Comparison of ENCODE assay signal across 15 mouse cellular contexts in the genomic region with DNA sequence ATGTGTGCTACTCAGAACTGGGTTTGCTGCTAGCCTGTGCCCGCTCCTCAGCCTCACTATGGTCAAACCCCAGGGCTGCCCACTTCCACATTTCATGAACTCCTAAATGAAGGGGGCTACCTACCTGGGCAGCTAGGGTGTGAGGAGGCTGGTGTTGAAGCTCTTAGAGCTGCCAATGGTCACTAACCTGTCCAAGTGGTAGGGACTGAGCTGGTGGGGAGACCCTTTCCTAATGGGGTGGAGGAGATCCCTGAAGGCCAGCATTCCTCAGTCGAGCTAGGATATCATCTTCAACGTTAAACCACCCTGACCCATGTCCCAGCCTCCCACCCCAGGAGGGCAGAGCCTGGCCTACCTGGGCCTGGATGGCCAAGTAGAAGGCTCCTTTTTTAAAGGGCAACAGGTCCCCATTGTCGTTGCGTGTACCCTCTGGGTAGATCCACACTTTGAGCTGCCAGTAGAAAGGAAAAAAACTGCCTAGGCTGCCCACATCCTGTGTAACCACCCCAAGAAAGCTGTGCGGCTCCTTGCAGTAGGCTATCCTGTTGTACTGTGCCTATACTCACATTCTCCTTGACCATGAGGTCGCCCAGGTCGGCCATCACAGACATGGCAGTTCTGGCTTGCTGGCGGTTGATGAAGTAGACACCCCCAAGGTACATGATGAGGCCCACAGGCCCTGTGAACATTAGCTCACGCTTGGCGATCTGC. TPM values are rescaled to one million over a fixed set of nuclear protein-coding genes. Genes with fewer than 3 reads are reported as not detected.
DNase-seq lines count a peak whose midpoint lies in the region; ATAC-seq lines count a peak whose summit lies in the region.
"Had no signal": no experiment of that assay in that cellular context is flagged by ENCODE, and none has a peak within 500 bp of the region (broad histone marks: within the 10 kb centered on the region; RNA-seq: fewer than 3 reads in every experiment).

No protein-coding gene starts in this region.

- 0 out of 2 replicates have a peak, but pooled peaks have one; percentile 41 for ATAC-seq in limb, embryonic 15.5 days (ENCODE audit: insufficient number of reproducible peaks, low FRiP score, low TSS enrichment, low read depth)
- ATAC-seq in intestine, embryonic 16.5 days, result no peak
- no peak for ATAC-seq in stomach, embryonic 14.5 days (ENCODE audit: insufficient number of reproducible peaks, insufficient read depth, low FRiP score, low read depth)
- ATAC-seq: activated CD4-positive, CD25-positive, alpha-beta regulatory T cell, adult 4 months had no signal

- peak; percentile 7 for DNase-seq in adrenal gland, postnatal 14 days
- no peak for DNase-seq in adrenal gland, adult 8-10 months
- DNase-seq in limb, embryonic 10.5 days (ENCODE audit: low spot score), result no peak
- DNase-seq in left cerebral cortex, adult 9 months (ENCODE audit: low spot score in 2 of 2), result no peak
- no peak for DNase-seq in left cerebral cortex, postnatal 4 days

- H3K4me3 ChIP-seq in limb, embryonic 15.5 days, result no peak overlapping the region
- H3K4me3 ChIP-seq in limb, embryonic 10.5 days, result no peak overlapping the region
- H3K4me3 ChIP-seq in intestine, embryonic 16.5 days (ENCODE audit: low read length), result no peak overlapping the region
- H3K4me3 ChIP-seq in stomach, embryonic 14.5 days (ENCODE audit: low read depth, low read length), result no peak overlapping the region
- H3K4me3 ChIP-seq: embryonic facial prominence, embryonic 15.5 days; hindbrain, embryonic 10.5 days had no signal

- intact Hi-C loops in left cerebral cortex, postnatal 4 days (cut with DNase I), result no loop called here

- H3K9ac ChIP-seq in limb, embryonic 15.5 days, result no peak overlapping the region
- H3K9ac ChIP-seq in intestine, embryonic 16.5 days (ENCODE audit: low read depth, low read length), result peak overlapping the region; percentile 2; the same call in 1 of the 2 replicates
- H3K9ac ChIP-seq in stomach, embryonic 14.5 days (replicated peaks; ENCODE audit: low read depth, low read length), result no peak overlapping the region
- H3K9ac ChIP-seq: embryonic facial prominence, embryonic 15.5 days had no signal

- 82% methylated on average over 11 of the region's 11 CpGs for WGBS in limb, embryonic 15.5 days
- 87% methylated on average over 11 of the region's 11 CpGs for WGBS in limb, embryonic 10.5 days
- WGBS in intestine, embryonic 16.5 days, result 80% methylated on average over 11 of the region's 11 CpGs
- 76% methylated on average over 11 of the region's 11 CpGs for WGBS in stomach, embryonic 14.5 days

- 0 out of 2 replicates have a peak, but pooled peaks cover 7% of the 10 kb centered on the region for H3K4me1 ChIP-seq in limb, embryonic 15.5 days
- H3K4me1 ChIP-seq in limb, embryonic 10.5 days, result peaks cover 6% of the 10 kb centered on the region; the same call in 1 of the 2 replicates
- peaks cover 23% of the 10 kb centered on the region for H3K4me1 ChIP-seq in intestine, embryonic 16.5 days (ENCODE audit: control insufficient read depth, insufficient read depth, low read length)
- H3K4me1 ChIP-seq in stomach, embryonic 14.5 days (ENCODE audit: control insufficient read depth, insufficient read depth, low read length), result no peaks in the 10 kb centered on the region

- peaks cover 46% of the 10 kb centered on the region for H3K36me3 ChIP-seq in limb, embryonic 15.5 days
- peaks cover 14% of the 10 kb centered on the region for H3K36me3 ChIP-seq in limb, embryonic 10.5 days
- 0 out of 2 replicates have a peak, but pooled peaks cover 9% of the 10 kb centered on the region for H3K36me3 ChIP-seq in intestine, embryonic 16.5 days (ENCODE audit: control insufficient read depth, insufficient read depth, low read length)
- peaks cover 24% of the 10 kb centered on the region; the same call in 1 of the 2 replicates for H3K36me3 ChIP-seq in stomach, embryonic 14.5 days (ENCODE audit: control insufficient read depth, insufficient read depth, low read length)
- H3K36me3 ChIP-seq: hindbrain, embryonic 10.5 days had no signal

- no peaks in the 10 kb centered on the region for H3K27me3 ChIP-seq in limb, embryonic 15.5 days
- H3K27me3 ChIP-seq in limb, embryonic 10.5 days (ENCODE audit: low read depth, poor library complexity, severe bottlenecking), result no peaks in the 10 kb centered on the region
- no peaks in the 10 kb centered on the region for H3K27me3 ChIP-seq in intestine, embryonic 16.5 days (replicated peaks; ENCODE audit: control insufficient read depth, insufficient read depth, low read length)
- no peaks in the 10 kb centered on the region for H3K27me3 ChIP-seq in stomach, embryonic 14.5 days (ENCODE audit: control insufficient read depth, insufficient read depth, low read length)
- H3K27me3 ChIP-seq: embryonic facial prominence, embryonic 15.5 days had no signal

- H3K27ac ChIP-seq in limb, embryonic 15.5 days, result no peak overlapping the region
- no peak overlapping the region for H3K27ac ChIP-seq in limb, embryonic 10.5 days
- peak overlapping the region; percentile 81 for H3K27ac ChIP-seq in intestine, embryonic 16.5 days (ENCODE audit: low read length)
- peak overlapping the region; percentile 39; the same call in 1 of the 2 replicates for H3K27ac ChIP-seq in stomach, embryonic 14.5 days (ENCODE audit: low read length)
- H3K27ac ChIP-seq: embryonic facial prominence, embryonic 15.5 days; hindbrain, embryonic 10.5 days had no signal

- H3K4me2 ChIP-seq in limb, embryonic 15.5 days, result no peak overlapping the region
- H3K4me2 ChIP-seq in intestine, embryonic 16.5 days (ENCODE audit: low read depth, low read length), result no peak overlapping the region
- no peak overlapping the region for H3K4me2 ChIP-seq in stomach, embryonic 14.5 days (replicated peaks; ENCODE audit: low read depth, low read length)
- H3K4me2 ChIP-seq: embryonic facial prominence, embryonic 15.5 days had no signal

- no peaks in the 10 kb centered on the region for H3K9me3 ChIP-seq in limb, embryonic 15.5 days
- H3K9me3 ChIP-seq in limb, embryonic 10.5 days (replicated peaks), result no peaks in the 10 kb centered on the region
- no peaks in the 10 kb centered on the region for H3K9me3 ChIP-seq in intestine, embryonic 16.5 days (ENCODE audit: control insufficient read depth, low read length)
- no peaks in the 10 kb centered on the region for H3K9me3 ChIP-seq in stomach, embryonic 14.5 days (ENCODE audit: control insufficient read depth, low read depth, low read length)
- H3K9me3 ChIP-seq: embryonic facial prominence, embryonic 15.5 days; G1E; hindbrain, embryonic 10.5 days had no signal

RNA-seq across cellular contexts. Expression of a gene that starts 8.3 kb away (rescaled TPM):
- total RNA-seq in adrenal gland, postnatal 14 days (2021), result 271 and 405 TPM in 2 replicates
- total RNA-seq in adrenal gland, adult 8-10 months (2022), result 100 to 1,000 TPM in 3 of 4 experiments, 10 to 100 TPM in 1; 86.0 to 354 (median 247) TPM
- polyA plus RNA-seq in limb, embryonic 15.5 days (2015; fragmentation: Nextera tagmentation; extraction: Ambion mirVana), result 31.5 and 36.3 TPM in 2 replicates
- polyA plus RNA-seq in limb, embryonic 10.5 days (2016; fragmentation: Nextera tagmentation; extraction: Ambion mirVana), result 13.2 and 14.5 TPM in 2 replicates
- polyA plus RNA-seq in intestine, embryonic 16.5 days (2015; fragmentation: Nextera tagmentation; extraction: Ambion mirVana), result 113 and 116 TPM in 2 replicates
- polyA plus RNA-seq in stomach, embryonic 14.5 days (2014; fragmentation: Nextera tagmentation; extraction: Ambion mirVana), result 43.7 and 44.8 TPM in 2 replicates
- 1 to 10 TPM; 2.8 to 3.9 TPM for total RNA-seq in left cerebral cortex, postnatal 4 days (2021)

RNA-seq across cellular contexts. Expression of a gene that starts 9.4 kb away (rescaled TPM):
- total RNA-seq in adrenal gland, postnatal 14 days (2021), result not detected in 2 replicates
- not detected for total RNA-seq in adrenal gland, adult 8-10 months (2022)
- polyA plus RNA-seq in limb, embryonic 15.5 days (2015; fragmentation: Nextera tagmentation; extraction: Ambion mirVana), result 0.24 TPM in 1 of 2 replicates, not detected in the other
- not detected in 2 replicates for polyA plus RNA-seq in limb, embryonic 10.5 days (2016; fragmentation: Nextera tagmentation; extraction: Ambion mirVana)
- polyA plus RNA-seq in intestine, embryonic 16.5 days (2015; fragmentation: Nextera tagmentation; extraction: Ambion mirVana), result not detected in 2 replicates
- polyA plus RNA-seq in stomach, embryonic 14.5 days (2014; fragmentation: Nextera tagmentation; extraction: Ambion mirVana), result not detected in 2 replicates
- total RNA-seq in left cerebral cortex, postnatal 4 days (2021), result not detected
- total RNA-seq: G1E; left cerebral cortex, postnatal 25 days had no signal
- polyA plus RNA-seq: activated CD4-positive, CD25-positive, alpha-beta regulatory T cell, adult 4 months; embryonic facial prominence, embryonic 15.5 days; G1E; hindbrain, embryonic 10.5 days; large intestine, adult 2 months; spleen, adult 2 months had no signal

RNA-seq across cellular contexts. Expression of a gene that starts 16.1 kb away (rescaled TPM):
- total RNA-seq in adrenal gland, postnatal 14 days (2021), result 217 and 247 TPM in 2 replicates
- total RNA-seq in adrenal gland, adult 8-10 months (2022), result 100 to 1,000 TPM; 105 to 245 (median 172) TPM
- polyA plus RNA-seq in limb, embryonic 15.5 days (2015; fragmentation: Nextera tagmentation; extraction: Ambion mirVana), result 107 and 122 TPM in 2 replicates
- polyA plus RNA-seq in limb, embryonic 10.5 days (2016; fragmentation: Nextera tagmentation; extraction: Ambion mirVana), result 96.5 and 97.2 TPM in 2 replicates
- polyA plus RNA-seq in intestine, embryonic 16.5 days (2015; fragmentation: Nextera tagmentation; extraction: Ambion mirVana), result 110 and 118 TPM in 2 replicates
- polyA plus RNA-seq in stomach, embryonic 14.5 days (2014; fragmentation: Nextera tagmentation; extraction: Ambion mirVana), result 113 and 120 TPM in 2 replicates
- total RNA-seq in left cerebral cortex, postnatal 4 days (2021), result 10 to 100 TPM; 73.0 to 78.3 TPM

RNA-seq across cellular contexts. Expression of a gene that starts 32.4 kb away (rescaled TPM):
- total RNA-seq in adrenal gland, postnatal 14 days (2021), result 10.0 and 12.3 TPM in 2 replicates
- 10 to 100 TPM in 2 of 4 experiments, 1 to 10 TPM in 2; 9.1 to 11.9 (median 10.4) TPM for total RNA-seq in adrenal gland, adult 8-10 months (2022)
- 32.0 and 42.8 TPM in 2 replicates for polyA plus RNA-seq in limb, embryonic 15.5 days (2015; fragmentation: Nextera tagmentation; extraction: Ambion mirVana)
- polyA plus RNA-seq in limb, embryonic 10.5 days (2016; fragmentation: Nextera tagmentation; extraction: Ambion mirVana), result 31.3 and 43.3 TPM in 2 replicates
- 24.8 and 27.0 TPM in 2 replicates for polyA plus RNA-seq in intestine, embryonic 16.5 days (2015; fragmentation: Nextera tagmentation; extraction: Ambion mirVana)
- polyA plus RNA-seq in stomach, embryonic 14.5 days (2014; fragmentation: Nextera tagmentation; extraction: Ambion mirVana), result 37.7 and 38.5 TPM in 2 replicates
- 10 to 100 TPM; 81.8 to 85.1 TPM for total RNA-seq in left cerebral cortex, postnatal 4 days (2021)
- polyA plus RNA-seq: G1E had no signal

Comparison
In these comparisons a context has a peak if more than half of its experiments do, and no peak if none do; other contexts are left out.
1. H3K27ac ChIP-seq: peak in intestine, embryonic 16.5 days (single experiment) and stomach, embryonic 14.5 days (single experiment); none in limb, embryonic 15.5 days (single experiment) and limb, embryonic 10.5 days (single experiment).